Mouse (Mus musculus) small intestine, adult 2 months (tissue): Measurements from ENCODE around the gene Zfp385b. TPM values are rescaled to one million over a fixed set of nuclear protein-coding genes. Genes with fewer than 3 reads are reported as not detected.

ENCODE experiments used
- H3K27ac ChIP-seq: fragments of 200-500 bp; 2 replicates; pipeline ENCODE4 v1.5.1; 2012; ENCODE audit warnings: low read depth, low read length, control low read depth, inconsistent platforms; ENCODE audit not compliant: insufficient read depth
- H3K27me3 ChIP-seq: fragments of 200-500 bp; 2 replicates; pipeline ENCODE4 v1.6.1; 2012; ENCODE audit warnings: mild to moderate bottlenecking, moderate library complexity, low read length, inconsistent platforms; ENCODE audit not compliant: control insufficient read depth, insufficient read depth
- H3K36me3 ChIP-seq: fragments of 200-500 bp; 2 replicates; pipeline ENCODE4 v1.6.1; 2012; ENCODE audit warnings: mild to moderate bottlenecking, low read length, control low read depth, inconsistent platforms; ENCODE audit not compliant: control insufficient read depth, insufficient read depth
- H3K4me1 ChIP-seq: fragments of 200-500 bp; 2 replicates; pipeline ENCODE4 v1.6.1; 2012; ENCODE audit warnings: low read length, inconsistent platforms, mixed read lengths; ENCODE audit not compliant: control insufficient read depth, insufficient read depth, insufficient read length
- H3K4me3 ChIP-seq: fragments of 200-500 bp; 2 replicates; pipeline ENCODE4 v1.5.1; 2012; ENCODE audit warnings: low read depth, mild to moderate bottlenecking, control low read depth, inconsistent platforms, low read length, moderate library complexity
- CTCF ChIP-seq: fragments of 200-500 bp; IDR thresholded peaks from 2 replicates; pipeline ENCODE4 v1.5.1; 2012; ENCODE audit warnings: low read depth, mild to moderate bottlenecking, control low read depth, inconsistent platforms, low read length, moderate library complexity, mixed read lengths; ENCODE audit not compliant: insufficient replicate concordance, insufficient read length; ENCODE audit errors: extremely low read depth
- POLR2A ChIP-seq: fragments of 200-500 bp; IDR thresholded peaks from 2 replicates; pipeline ENCODE4 v1.6.1; 2012; ENCODE audit warnings: low read depth, mild to moderate bottlenecking, control low read depth, inconsistent platforms, low read length, moderate library complexity
- WGBS: fragments of 180-500 bp; shearing (Covaris S2); methylation state at CpG from one replicate; pipeline ENCODE4 v1.1.7; 2018; 5-methylcytosine and 5-hydroxymethylcytosine counted together
- polyA plus RNA-seq: library from polyadenylated mRNA; depleted of rRNA; stranded (reverse); fragments of >200 nt; gene quantifications from 2 replicates; pipeline ENCODE4 v1.2.3, GENCODE M21; 2012

Zfp385b gene
- polyA plus RNA-seq, 1 experiment, result 3.4 TPM

DNA sequence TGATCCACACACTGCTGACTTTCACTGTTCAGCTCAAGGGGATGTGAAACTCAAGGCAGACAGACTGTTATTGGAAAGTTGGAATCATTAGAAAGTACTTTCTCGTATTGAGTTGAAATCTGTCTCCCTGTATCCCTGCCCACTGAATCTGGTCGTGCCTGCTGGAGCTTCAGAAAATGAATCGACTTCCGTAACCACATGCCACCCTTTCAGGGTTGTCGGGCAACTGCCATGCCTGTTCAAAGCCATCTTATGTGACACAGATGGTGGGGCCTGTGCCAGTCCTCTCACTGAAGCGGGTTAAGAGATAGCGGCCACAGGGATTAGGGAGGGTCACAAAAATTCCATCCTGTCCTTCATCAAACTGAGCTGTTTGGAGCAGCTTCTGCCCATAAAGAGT lies 14.7 kb downstream of the Zfp385b start:
- no peak overlapping the region for H3K27ac ChIP-seq
- 86% methylated on average over 7 of the region's 7 CpGs for WGBS
- no peak for TF ChIP-seq CTCF
- no peak for TF ChIP-seq POLR2A

DNA sequence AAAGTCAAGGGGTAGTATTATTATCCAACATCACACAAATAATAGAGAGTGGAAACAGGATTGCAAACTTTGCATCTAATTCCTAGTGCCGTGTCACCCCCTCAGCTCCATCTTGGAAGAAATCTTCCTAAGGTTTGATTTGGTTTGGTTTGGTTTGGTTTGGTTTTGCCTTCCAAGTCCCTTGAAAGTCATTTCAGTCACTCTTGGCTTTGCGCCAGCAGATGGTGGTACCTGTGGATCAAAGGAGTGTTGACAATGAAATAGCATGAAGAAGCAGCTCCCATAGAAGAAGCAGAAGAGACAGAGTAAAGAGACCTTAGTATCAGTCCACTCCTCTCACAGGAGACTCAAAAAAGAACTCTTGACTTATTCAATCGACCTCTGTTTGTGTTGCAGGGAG lies 17.1 kb downstream of the Zfp385b start:
- Histone ChIP-seq H3K4me3 (no peak overlapping the region), H3K36me3 (no peaks in the 10 kb centered on the region), H3K27ac (no peak overlapping the region), H3K4me1 (no peaks in the 10 kb centered on the region), H3K27me3 (no peaks in the 10 kb centered on the region)
- 81% methylated on average over 3 of the region's 3 CpGs for WGBS
- no peak for TF ChIP-seq CTCF
- no peak for TF ChIP-seq POLR2A

More for the DNA sequence above, 14.7 kb downstream of the Zfp385b start:
- Histone ChIP-seq H3K4me1 (no peaks in the 10 kb centered on the region), H3K4me3 (no peak overlapping the region), H3K36me3 (no peaks in the 10 kb centered on the region), H3K27me3 (no peaks in the 10 kb centered on the region)

DNA sequence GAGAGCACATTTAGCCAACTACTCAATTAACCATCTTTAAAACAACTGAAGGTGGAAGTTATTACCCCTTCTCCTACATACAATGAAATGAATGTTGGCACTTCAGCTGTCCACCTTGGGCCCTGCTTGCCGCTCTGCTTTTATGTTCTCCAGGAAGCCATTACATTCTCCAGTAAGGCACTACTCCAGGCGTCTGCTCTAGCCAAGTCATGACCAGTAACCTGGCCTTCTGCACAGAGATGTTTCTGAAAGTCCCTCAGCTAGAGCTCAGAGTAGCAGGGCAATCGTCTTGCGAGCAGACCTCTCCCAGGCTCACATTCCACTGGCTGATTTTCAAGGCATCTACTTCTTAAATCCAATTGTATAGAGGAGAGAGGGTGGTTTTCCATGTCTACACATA lies 18.0 kb downstream of the Zfp385b start:
- WGBS, result 82% methylated on average over 4 of the region's 4 CpGs
- Histone ChIP-seq H3K27ac (no peak overlapping the region), H3K36me3 (no peaks in the 10 kb centered on the region), H3K27me3 (no peaks in the 10 kb centered on the region), H3K4me1 (no peaks in the 10 kb centered on the region), H3K4me3 (no peak overlapping the region)
- TF ChIP-seq CTCF, result no peak
- no peak for TF ChIP-seq POLR2A

DNA sequence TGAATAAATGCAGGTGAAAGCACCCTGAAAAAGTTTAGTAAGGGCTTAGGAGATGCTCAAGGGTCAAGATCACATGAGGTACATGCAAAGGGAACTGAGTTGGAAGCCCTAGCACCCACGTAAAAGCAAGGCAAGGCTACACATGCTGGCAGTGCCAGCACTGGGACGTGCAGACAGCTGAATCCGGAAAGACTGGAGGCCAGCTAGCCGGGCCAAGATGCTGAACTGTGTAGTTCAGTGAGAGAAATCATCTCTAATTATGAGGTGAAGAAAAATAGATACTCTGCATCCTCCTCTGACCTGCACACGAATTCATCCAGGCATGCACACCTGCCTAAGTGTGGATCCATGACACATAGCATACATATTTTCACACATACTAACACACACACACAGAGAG lies 18.4 kb downstream of the Zfp385b start:
- H3K36me3 ChIP-seq, result no peaks in the 10 kb centered on the region
- no peaks in the 10 kb centered on the region for H3K27me3 ChIP-seq
- TF ChIP-seq POLR2A (no peak), CTCF (no peak)
- H3K4me1 ChIP-seq, result no peaks in the 10 kb centered on the region
- 81% methylated on average over 5 of the region's 5 CpGs for WGBS
- no peak overlapping the region for H3K4me3 ChIP-seq
- no peak overlapping the region for H3K27ac ChIP-seq

DNA sequence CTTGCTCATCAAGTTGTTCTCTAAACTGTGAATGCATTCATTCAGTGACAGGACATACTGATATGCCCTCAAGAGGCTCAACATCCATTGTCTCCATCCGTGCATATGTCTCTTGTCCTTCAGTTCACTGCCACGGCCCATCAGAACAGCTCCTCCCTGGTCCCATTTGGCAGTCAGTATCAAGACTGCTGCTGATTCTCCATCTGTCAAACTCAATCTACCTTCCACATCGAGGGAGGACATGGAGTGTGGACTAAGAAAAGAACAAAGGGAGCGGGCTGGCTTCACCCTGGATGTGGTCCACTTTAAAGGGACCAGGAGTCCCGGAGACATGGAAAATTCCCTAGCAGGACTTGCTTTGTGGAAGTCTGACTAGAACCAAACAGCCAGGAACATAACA lies 22.2 kb downstream of the Zfp385b start:
- H3K4me1 ChIP-seq, result no peaks in the 10 kb centered on the region
- no peaks in the 10 kb centered on the region for H3K36me3 ChIP-seq
- no peaks in the 10 kb centered on the region for H3K27me3 ChIP-seq
- H3K27ac ChIP-seq, result no peak overlapping the region
- TF ChIP-seq CTCF (no peak), POLR2A (no peak)
- no peak overlapping the region for H3K4me3 ChIP-seq
- WGBS, result 80% methylated on average over 5 of the region's 5 CpGs

DNA sequence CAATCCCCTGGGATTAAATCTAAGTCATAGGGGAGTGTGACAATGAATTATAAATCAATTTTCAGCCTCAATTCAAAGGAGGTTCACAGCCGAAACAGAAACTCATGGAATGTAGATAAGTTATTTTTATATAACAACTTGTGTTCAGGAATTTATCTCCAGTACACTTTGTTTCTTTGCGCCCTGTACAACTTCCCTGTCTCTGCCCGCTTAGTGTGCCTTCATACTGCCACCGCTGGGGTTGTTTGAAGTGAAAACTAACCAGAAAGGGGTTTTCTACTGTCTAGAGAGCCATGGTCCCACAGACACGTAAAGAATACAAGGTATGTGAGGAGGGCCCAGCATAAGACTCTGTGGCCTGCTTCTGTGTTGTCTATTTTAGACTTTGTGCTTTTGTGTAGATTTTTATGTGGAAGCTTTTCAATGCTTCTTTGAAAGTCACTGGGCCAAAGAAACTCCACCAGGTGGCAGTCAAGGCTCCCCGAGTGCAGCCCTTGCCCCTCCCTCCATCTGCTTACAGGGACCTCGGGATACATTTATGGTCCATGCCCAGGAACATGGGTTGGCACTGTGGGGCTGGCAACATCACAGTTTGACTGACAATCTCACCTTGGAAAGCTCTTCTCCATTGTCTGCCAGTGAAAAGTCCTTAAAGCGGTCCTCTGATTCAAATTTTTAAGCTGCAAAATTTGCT lies 23.4 kb downstream of the Zfp385b start:
- H3K27ac ChIP-seq, result no peak overlapping the region
- 57% methylated on average over 8 of the region's 8 CpGs for WGBS
- H3K36me3 ChIP-seq, result no peaks in the 10 kb centered on the region
- no peaks in the 10 kb centered on the region for H3K4me1 ChIP-seq
- H3K27me3 ChIP-seq, result no peaks in the 10 kb centered on the region
- H3K4me3 ChIP-seq, result no peak overlapping the region
- no peak for TF ChIP-seq CTCF
- TF ChIP-seq POLR2A, result no peak

DNA sequence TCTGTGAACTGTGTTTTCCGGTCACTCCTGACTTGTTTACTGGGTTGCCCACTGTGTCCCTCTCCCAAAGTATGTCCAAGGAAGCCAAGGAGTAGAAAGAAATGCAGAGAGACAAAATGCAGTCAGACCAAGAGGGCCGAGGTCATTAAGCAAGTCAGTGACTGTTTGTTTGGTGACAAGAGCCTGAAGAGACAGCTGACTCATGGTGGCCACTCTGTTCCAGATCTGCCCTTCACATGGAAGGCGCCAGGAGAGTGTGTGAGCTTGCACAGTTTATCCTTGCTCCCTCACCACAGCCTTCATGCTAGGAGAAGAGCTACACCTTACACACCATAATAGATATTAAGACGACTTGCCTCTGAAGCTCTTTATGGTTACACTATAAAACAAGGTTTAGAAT lies 28.6 kb downstream of the Zfp385b start:
- Histone ChIP-seq H3K4me1 (no peaks in the 10 kb centered on the region), H3K4me3 (no peak overlapping the region), H3K36me3 (no peaks in the 10 kb centered on the region), H3K27me3 (no peaks in the 10 kb centered on the region), H3K27ac (no peak overlapping the region)
- no peak for TF ChIP-seq POLR2A
- TF ChIP-seq CTCF, result no peak
- WGBS, result 67% methylated on average over 4 of the region's 4 CpGs
